In genomic region chr1:61055176-61055575, GRCm38 (mm10) we compare ENCODE assay signal across 9 mouse cellular contexts.
DNase-seq lines count a peak whose midpoint lies in the region; ATAC-seq lines count a peak whose summit lies in the region.
"Had no signal": no experiment of that assay in that cellular context is flagged by ENCODE, and none has a peak within 500 bp of the region (broad histone marks: within the 10 kb centered on the region; RNA-seq: fewer than 3 reads in every experiment).

No protein-coding gene starts in this region.

- H3K27ac ChIP-seq in forebrain, embryonic 10.5 days, result no peak overlapping the region
- no peak overlapping the region for H3K27ac ChIP-seq in forebrain, embryonic 12.5 days
- H3K27ac ChIP-seq in midbrain, embryonic 12.5 days (replicated peaks), result no peak overlapping the region

- H3K4me2 ChIP-seq in forebrain, embryonic 12.5 days, result no peak overlapping the region
- H3K4me2 ChIP-seq in midbrain, embryonic 12.5 days (replicated peaks), result peak overlapping the region; percentile 29; the same call in 1 of the 2 replicates

- ATAC-seq in forebrain, embryonic 12.5 days (ENCODE audit: low FRiP score), result no peak
- ATAC-seq in inflammation-experienced regulatory T-cells, adult 6 months, result peak; percentile 78
- ATAC-seq in midbrain, embryonic 12.5 days (ENCODE audit: low FRiP score, low read depth), result no peak

- no peak overlapping the region for H3K9ac ChIP-seq in forebrain, embryonic 12.5 days
- H3K9ac ChIP-seq in midbrain, embryonic 12.5 days (replicated peaks), result no peak overlapping the region

- no peaks in the 10 kb centered on the region for H3K36me3 ChIP-seq in forebrain, embryonic 10.5 days (replicated peaks)
- no peaks in the 10 kb centered on the region for H3K36me3 ChIP-seq in forebrain, embryonic 12.5 days (replicated peaks)
- H3K36me3 ChIP-seq in midbrain, embryonic 12.5 days, result no peaks in the 10 kb centered on the region
- H3K36me3 ChIP-seq: G1E had no signal

- no peaks in the 10 kb centered on the region for H3K4me1 ChIP-seq in forebrain, embryonic 10.5 days
- H3K4me1 ChIP-seq in forebrain, embryonic 12.5 days, result no peaks in the 10 kb centered on the region
- H3K4me1 ChIP-seq in midbrain, embryonic 12.5 days, result no peaks in the 10 kb centered on the region

- WGBS in forebrain, embryonic 10.5 days, result 17% methylated on average over 8 of the region's 8 CpGs
- 10% methylated on average over 8 of the region's 8 CpGs for WGBS in forebrain, embryonic 12.5 days
- WGBS in midbrain, embryonic 12.5 days, result 12% methylated on average over 8 of the region's 8 CpGs

- H3K9me3 ChIP-seq in forebrain, embryonic 10.5 days, result no peaks in the 10 kb centered on the region
- H3K9me3 ChIP-seq in forebrain, embryonic 12.5 days, result no peaks in the 10 kb centered on the region
- H3K9me3 ChIP-seq in midbrain, embryonic 12.5 days, result no peaks in the 10 kb centered on the region
- H3K9me3 ChIP-seq: G1E had no signal

- DNase-seq in forebrain, embryonic 10.5 days (ENCODE audit: extremely low spot score, low spot score), result peak; percentile 51
- peak; percentile 11 for DNase-seq in cerebellum, adult 9-11 months
- DNase-seq in frontal cortex, postnatal 25 days (ENCODE audit: low spot score in 2 of 2), result peak; percentile 46 to 56
- DNase-seq in left cerebral cortex, adult 8-10 months (ENCODE audit: low spot score in 2 of 2), result peak; percentile 18 to 64
- DNase-seq in spleen, postnatal 4 days (ENCODE audit: low spot score in 2 of 2), result peak; percentile 13 to 62

- no peak overlapping the region; the same call in 1 of the 2 replicates for H3K4me3 ChIP-seq in forebrain, embryonic 10.5 days
- H3K4me3 ChIP-seq in forebrain, embryonic 12.5 days (replicated peaks), result no peak overlapping the region
- H3K4me3 ChIP-seq in midbrain, embryonic 12.5 days, result no peak overlapping the region

- H3K27me3 ChIP-seq in forebrain, embryonic 10.5 days (ENCODE audit: poor library complexity, severe bottlenecking), result peaks cover 10% of the 10 kb centered on the region
- H3K27me3 ChIP-seq in forebrain, embryonic 12.5 days, result no peaks in the 10 kb centered on the region
- 0 out of 2 replicates have a peak, but pooled peaks cover 5% of the 10 kb centered on the region for H3K27me3 ChIP-seq in midbrain, embryonic 12.5 days
